Mouse (Mus musculus) bone marrow macrophage, adult 2 months (primary cell): ENCODE measurements at regions not wholly inside any gene's neighbourhood (a gene's known extent, or its start where the extent isn't known, plus 50 kb on each side); places are given as distances from the start of the nearest gene placed in this dataset.

Experiments
- CTCF ChIP-seq: IDR thresholded peaks from 2 replicates; pipeline ENCODE4 v1.5.1; 2012; ENCODE audit warnings: low read depth, mild to moderate bottlenecking, low read length, moderate library complexity
- POLR2A ChIP-seq: IDR thresholded peaks from 2 replicates; pipeline ENCODE4 v1.6.1; 2012; ENCODE audit warnings: mild to moderate bottlenecking, low read depth, low read length, borderline replicate concordance

DNA sequence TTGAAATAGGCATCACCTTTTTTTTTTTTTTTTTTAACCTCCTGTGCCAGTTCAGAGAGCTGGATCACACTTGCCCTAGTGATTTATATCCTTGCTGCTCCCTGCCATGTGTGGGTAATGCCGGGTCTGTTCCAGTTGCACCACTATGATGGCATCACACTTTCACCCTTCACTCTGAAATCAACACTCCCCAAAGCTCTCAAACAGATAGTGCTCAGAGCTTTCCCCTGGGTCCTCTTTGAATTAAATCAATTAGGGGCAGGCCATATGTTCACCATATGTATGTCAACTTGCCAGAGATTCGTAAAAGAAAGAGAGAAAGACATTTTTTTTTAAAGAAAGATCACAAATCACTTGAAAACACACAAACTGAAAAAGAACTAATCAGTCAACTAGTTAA is 236.8 kb downstream of the Ndfip2 start:
- TF ChIP-seq CTCF = no peak
- TF ChIP-seq POLR2A = no peak
